Mouse (Mus musculus): ENCODE measurements around the gene Fbxl17. TPM values are rescaled to one million over a fixed set of nuclear protein-coding genes. Genes with fewer than 3 reads are reported as not detected.

Fbxl17 gene
- polyA plus RNA-seq, 1 experiment from 2014 or later, result 9.0 TPM

DNA sequence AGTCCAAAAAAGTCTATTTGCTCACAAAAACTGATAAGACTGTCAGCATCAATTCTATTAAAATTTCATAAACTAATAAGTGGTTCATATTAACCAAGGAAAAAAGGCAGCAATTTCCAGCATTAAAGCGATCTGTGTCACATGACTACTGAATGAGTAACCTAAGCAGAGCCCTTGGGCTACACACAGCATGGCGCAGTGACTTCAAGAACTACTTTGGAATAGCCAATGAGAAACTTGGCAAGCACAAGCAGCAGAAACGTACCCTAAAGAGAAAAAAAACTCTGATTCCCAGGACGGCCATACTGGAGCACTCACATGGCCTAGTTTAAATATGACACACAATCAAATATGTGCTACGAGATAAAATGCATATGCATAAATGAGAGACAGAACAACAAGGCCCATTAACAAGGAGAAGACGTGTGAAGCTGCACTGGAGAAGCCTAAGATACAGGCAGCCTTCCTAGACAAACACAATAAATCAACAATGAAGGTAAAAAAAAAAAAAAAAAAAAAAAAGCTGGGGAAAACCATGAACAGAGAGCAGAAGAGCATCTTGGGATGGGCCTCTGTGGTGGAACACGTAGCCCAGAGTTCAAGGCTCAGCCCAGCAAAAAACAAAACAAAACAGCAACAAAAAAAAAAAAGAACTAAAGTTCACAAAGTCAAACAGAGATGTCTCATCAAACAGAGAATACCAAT, 5.8 kb downstream of the Fbxl17 start:
- Histone ChIP-seq H3K4me3 (ENCODE audit: low read depth, low read length) (no peak overlapping the region), H3K4me1 (ENCODE audit: insufficient read depth) (peaks cover 25% of the 10 kb centered on the region), H3K27ac (ENCODE audit: low read depth) (0 out of 2 replicates have a peak overlapping the region, but pooled peaks have one; percentile 12), H3K36me3 (ENCODE audit: insufficient read depth) (peaks cover 8% of the 10 kb centered on the region; the same call in 1 of the 2 replicates), H3K4me2 (no peak overlapping the region), H3K9ac (no peak overlapping the region), H3K9me3 (ENCODE audit: low read depth, low read length) (no peaks in the 10 kb centered on the region), H3K27me3 (ENCODE audit: insufficient read depth, low read length) (no peaks in the 10 kb centered on the region)
- DNase-seq (peak; percentile 51), ATAC-seq (ENCODE audit: insufficient read depth) (peak; percentile 13; the same call in 1 of the 2 replicates)
- WGBS, result 46% methylated on average over 7 of the region's 7 CpGs
- no peak for TF ChIP-seq CTCF (IDR thresholded peaks at IDR 0.05; ENCODE audit: low read depth)

DNA sequence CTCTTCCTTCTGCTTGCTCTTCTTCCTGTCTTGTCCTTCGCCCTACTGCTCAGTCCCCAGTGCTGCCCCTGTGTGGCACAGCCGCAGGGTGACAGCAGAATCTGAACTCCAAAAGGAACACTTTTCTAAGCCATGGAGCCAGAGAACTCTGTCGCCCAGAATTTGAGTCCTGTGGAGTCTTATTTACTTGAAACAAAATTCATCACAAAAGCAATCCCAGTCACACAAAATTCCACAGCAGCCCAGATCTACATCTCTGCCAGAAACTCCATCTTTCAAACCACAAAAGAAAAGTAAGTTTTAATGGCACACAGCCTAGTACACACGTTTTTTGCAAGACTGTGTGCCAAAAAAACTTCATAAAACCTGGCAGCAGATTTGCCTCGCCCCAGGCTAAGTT, 6.5 kb downstream of the Fbxl17 start:
- Histone ChIP-seq H3K27me3 (ENCODE audit: insufficient read depth, low read length) (no peaks in the 10 kb centered on the region), H3K36me3 (ENCODE audit: insufficient read depth) (peaks cover 12% of the 10 kb centered on the region; the same call in 1 of the 2 replicates), H3K27ac (ENCODE audit: low read depth) (peak overlapping the region; percentile 80; the same call in 1 of the 2 replicates), H3K4me1 (ENCODE audit: insufficient read depth) (peaks cover 25% of the 10 kb centered on the region), H3K9me3 (ENCODE audit: low read depth, low read length) (no peaks in the 10 kb centered on the region), H3K4me2 (peak overlapping the region; percentile 43), H3K9ac (no peak overlapping the region), H3K4me3 (ENCODE audit: low read depth, low read length) (no peak overlapping the region)
- ATAC-seq (ENCODE audit: insufficient read depth), result peak; percentile 72
- DNase-seq, result peak; percentile 73
- WGBS, result 29% methylated on average over 5 of the region's 5 CpGs
- TF ChIP-seq CTCF (IDR thresholded peaks at IDR 0.05; ENCODE audit: low read depth), result peak; percentile 65

DNA sequence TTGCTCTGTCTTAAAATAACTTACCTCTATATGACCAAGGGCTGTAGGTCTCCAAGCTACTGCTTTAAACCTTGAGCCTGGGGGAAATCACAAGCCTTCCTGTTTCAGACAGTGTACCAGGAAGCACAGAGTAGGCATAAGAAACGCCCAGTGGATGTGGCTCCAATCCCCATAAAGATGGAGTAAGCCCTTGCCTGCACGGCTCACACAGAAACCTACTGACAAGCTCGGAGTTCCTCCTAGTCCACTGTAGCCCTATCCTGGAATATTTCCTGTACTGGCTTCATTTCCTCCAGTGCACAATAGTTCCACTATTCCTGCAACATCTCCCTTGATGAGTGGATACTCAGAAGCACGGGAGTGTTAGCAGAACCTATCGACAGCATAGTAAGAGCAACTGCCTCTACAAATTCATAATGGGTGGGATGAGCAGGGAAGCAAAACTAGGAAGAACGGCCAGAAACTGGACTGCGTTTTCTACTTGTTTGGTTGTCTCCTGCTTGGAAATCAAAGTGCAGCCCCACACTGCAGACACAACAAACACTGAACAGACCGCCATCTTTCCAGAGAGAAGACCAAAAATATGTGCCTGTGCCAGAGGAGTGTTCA, 7.0 kb downstream of the Fbxl17 start:
- no peaks in the 10 kb centered on the region for H3K9me3 ChIP-seq (ENCODE audit: low read depth, low read length)
- H3K9ac ChIP-seq, result no peak overlapping the region
- H3K36me3 ChIP-seq (ENCODE audit: insufficient read depth), result peaks cover 12% of the 10 kb centered on the region; the same call in 1 of the 2 replicates
- H3K27me3 ChIP-seq (ENCODE audit: insufficient read depth, low read length), result no peaks in the 10 kb centered on the region
- 58% methylated on average over 8 of the region's 8 CpGs for WGBS
- H3K4me1 ChIP-seq (ENCODE audit: insufficient read depth), result peaks cover 25% of the 10 kb centered on the region
- ATAC-seq (ENCODE audit: insufficient read depth), result no peak
- H3K4me3 ChIP-seq (ENCODE audit: low read depth, low read length), result no peak overlapping the region
- TF ChIP-seq CTCF (IDR thresholded peaks at IDR 0.05; ENCODE audit: low read depth), result no peak
- H3K4me2 ChIP-seq, result peak overlapping the region; percentile 43
- peak overlapping the region; percentile 80 for H3K27ac ChIP-seq (ENCODE audit: low read depth)
- no peak for DNase-seq

DNA sequence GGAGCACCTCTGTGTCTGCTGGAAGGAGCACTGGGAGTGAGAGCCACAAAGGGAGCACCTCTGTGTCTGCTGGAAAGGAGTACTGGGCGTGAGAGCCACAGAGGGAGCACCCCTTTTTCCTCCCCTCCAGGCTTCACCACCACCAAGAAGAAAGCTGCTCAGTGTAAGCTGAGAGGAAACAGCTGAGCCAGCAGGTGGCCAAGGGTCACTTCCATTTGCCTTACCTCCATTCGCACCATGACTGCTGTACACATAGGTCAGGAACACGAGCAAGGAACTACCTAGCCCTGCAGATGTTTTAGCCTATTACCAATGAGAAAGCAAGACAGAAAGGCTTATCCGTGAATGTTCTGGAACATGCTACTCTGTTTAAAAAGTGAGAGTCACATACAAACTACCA, 10.3 kb downstream of the Fbxl17 start:
- peaks cover 12% of the 10 kb centered on the region for H3K4me1 ChIP-seq (ENCODE audit: insufficient read depth)
- DNase-seq (no peak), ATAC-seq (ENCODE audit: insufficient read depth) (no peak)
- no peak overlapping the region for H3K27ac ChIP-seq (ENCODE audit: low read depth)
- H3K27me3 ChIP-seq (ENCODE audit: insufficient read depth, low read length), result no peaks in the 10 kb centered on the region
- H3K9me3 ChIP-seq (ENCODE audit: low read depth, low read length), result no peaks in the 10 kb centered on the region
- peaks cover 18% of the 10 kb centered on the region; the same call in 1 of the 2 replicates for H3K36me3 ChIP-seq (ENCODE audit: insufficient read depth)
- 84% methylated on average over 4 of the region's 4 CpGs for WGBS
- H3K9ac ChIP-seq, result no peak overlapping the region
- H3K4me2 ChIP-seq, result no peak overlapping the region
- no peak for TF ChIP-seq CTCF (IDR thresholded peaks at IDR 0.05; ENCODE audit: low read depth)
- H3K4me3 ChIP-seq (ENCODE audit: low read depth, low read length), result no peak overlapping the region

DNA sequence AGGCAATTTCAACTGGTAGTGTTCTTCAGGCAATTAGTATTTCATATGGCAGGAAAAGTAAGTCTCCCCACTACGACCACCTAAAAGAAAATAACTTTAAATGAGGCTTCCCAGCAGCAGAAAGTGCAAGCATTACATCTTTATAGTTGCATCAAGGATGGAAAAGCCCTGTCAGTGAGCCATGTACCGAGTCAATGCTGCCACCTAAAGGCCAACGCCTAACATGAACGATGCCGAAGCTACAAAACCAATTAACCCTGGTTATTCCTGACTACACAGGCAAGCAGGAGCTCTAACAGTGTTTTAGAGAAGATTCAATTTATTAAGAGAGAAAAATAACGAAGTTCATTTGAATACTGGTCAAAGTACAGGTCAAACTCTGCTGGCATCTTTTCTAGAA, 32.0 kb downstream of the Fbxl17 start:
- Histone ChIP-seq H3K27ac (ENCODE audit: low read depth) (no peak overlapping the region), H3K9me3 (ENCODE audit: low read depth, low read length) (no peaks in the 10 kb centered on the region), H3K27me3 (ENCODE audit: insufficient read depth, low read length) (no peaks in the 10 kb centered on the region), H3K4me1 (ENCODE audit: insufficient read depth) (no peaks in the 10 kb centered on the region; the same call in 1 of the 2 replicates), H3K36me3 (ENCODE audit: insufficient read depth) (no peaks in the 10 kb centered on the region), H3K4me2 (no peak overlapping the region), H3K9ac (no peak overlapping the region), H3K4me3 (ENCODE audit: low read depth, low read length) (no peak overlapping the region)
- WGBS, result 5% methylated on average over 6 of the region's 6 CpGs
- DNase-seq (peak; percentile 89), ATAC-seq (ENCODE audit: insufficient read depth) (no peak)
- peak; percentile 85 for TF ChIP-seq CTCF (IDR thresholded peaks at IDR 0.05; ENCODE audit: low read depth)

DNA sequence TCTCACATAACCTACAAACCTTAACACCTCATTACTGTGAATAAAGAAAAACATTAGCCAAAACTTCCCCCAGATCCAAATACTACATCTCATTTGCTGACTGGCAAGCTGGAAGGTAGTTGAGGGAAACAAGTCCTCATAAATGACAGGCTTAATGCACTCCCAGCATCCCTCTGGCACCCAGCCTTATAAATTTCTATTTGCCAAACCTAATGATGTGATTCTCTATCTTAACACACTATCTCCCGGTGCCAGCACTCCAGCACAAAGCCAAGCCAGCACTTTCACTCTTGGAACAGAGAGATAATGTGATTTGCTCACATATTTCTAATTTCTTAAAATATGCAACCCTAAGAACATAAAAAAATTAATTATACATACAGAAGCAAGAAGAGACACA, 34.6 kb downstream of the Fbxl17 start:
- H3K9me3 ChIP-seq (ENCODE audit: low read depth, low read length), result no peaks in the 10 kb centered on the region
- TF ChIP-seq CTCF (IDR thresholded peaks at IDR 0.05; ENCODE audit: low read depth), result no peak
- no peaks in the 10 kb centered on the region; the same call in 1 of the 2 replicates for H3K4me1 ChIP-seq (ENCODE audit: insufficient read depth)
- WGBS, result 55% methylated on average over 1 of the region's 1 CpGs
- no peaks in the 10 kb centered on the region for H3K27me3 ChIP-seq (ENCODE audit: insufficient read depth, low read length)
- no peak overlapping the region for H3K27ac ChIP-seq (ENCODE audit: low read depth)
- H3K4me3 ChIP-seq (ENCODE audit: low read depth, low read length), result no peak overlapping the region
- DNase-seq (no peak), ATAC-seq (ENCODE audit: insufficient read depth) (no peak)
- no peak overlapping the region for H3K9ac ChIP-seq
- H3K36me3 ChIP-seq (ENCODE audit: insufficient read depth), result no peaks in the 10 kb centered on the region
- no peak overlapping the region for H3K4me2 ChIP-seq

DNA sequence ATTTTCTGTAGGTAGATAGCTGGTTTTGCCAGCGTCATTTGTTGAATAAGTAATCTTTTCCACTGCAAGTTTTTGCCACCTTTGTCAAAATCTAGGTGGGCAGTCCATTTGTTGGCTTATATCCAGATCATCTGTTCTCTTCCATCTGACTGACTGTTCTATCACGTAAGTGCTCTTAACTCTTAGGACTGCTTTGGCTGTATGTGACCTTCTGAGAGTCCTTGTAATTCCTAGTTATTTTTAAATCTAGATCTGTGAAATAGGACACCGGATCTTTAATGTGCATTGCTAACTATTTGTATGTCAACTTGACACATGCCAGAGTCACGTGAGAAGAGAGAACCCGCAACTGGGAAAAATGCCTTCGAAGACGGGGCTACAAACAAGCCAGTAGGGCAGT, 37.3 kb downstream of the Fbxl17 start:
- Histone ChIP-seq H3K27me3 (ENCODE audit: insufficient read depth, low read length) (no peaks in the 10 kb centered on the region), H3K4me3 (ENCODE audit: low read depth, low read length) (no peak overlapping the region), H3K9me3 (ENCODE audit: low read depth, low read length) (no peaks in the 10 kb centered on the region), H3K27ac (ENCODE audit: low read depth) (no peak overlapping the region), H3K4me2 (no peak overlapping the region), H3K9ac (no peak overlapping the region), H3K4me1 (ENCODE audit: insufficient read depth) (no peaks in the 10 kb centered on the region; the same call in 1 of the 2 replicates), H3K36me3 (ENCODE audit: insufficient read depth) (peaks cover 1% of the 10 kb centered on the region; the same call in 1 of the 2 replicates)
- TF ChIP-seq CTCF (IDR thresholded peaks at IDR 0.05; ENCODE audit: low read depth), result no peak
- ATAC-seq (ENCODE audit: insufficient read depth) (no peak), DNase-seq (no peak)
- WGBS, result 63% methylated on average over 7 of the region's 7 CpGs

Measured in lung, embryonic 14.5 days (tissue).